In the genomic region with DNA sequence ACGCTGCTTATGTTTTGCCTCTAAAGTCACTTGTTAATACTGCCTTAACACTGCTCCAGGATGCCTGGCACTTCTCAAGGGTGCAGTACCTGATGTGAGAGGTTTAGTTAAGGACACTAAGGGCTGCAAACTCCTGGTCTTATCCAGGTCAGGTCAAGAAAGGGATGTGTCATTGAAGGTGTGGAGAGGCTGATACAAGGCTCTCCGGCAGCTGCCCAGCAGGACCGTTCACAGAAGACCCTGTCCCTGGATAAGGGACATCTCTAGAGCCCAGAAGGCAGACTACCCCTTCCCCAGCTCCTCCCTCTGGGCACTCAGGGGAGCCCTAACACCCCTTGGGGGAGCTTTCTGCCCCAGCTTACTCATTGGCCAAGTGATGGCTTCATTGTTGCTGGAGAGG, we compare ENCODE assay signal across 8 mouse cellular contexts. TPM values are rescaled to one million over a fixed set of nuclear protein-coding genes. Genes with fewer than 3 reads are reported as not detected.
DNase-seq lines count a peak whose midpoint lies in the region; ATAC-seq and TF ChIP-seq lines count a peak whose summit lies in the region.

No protein-coding gene starts in this region.

- 54% methylated on average over 3 of the region's 3 CpGs for WGBS in lung, embryonic 16.5 days
- WGBS in heart, postnatal 0 days, result 50% methylated on average over 3 of the region's 3 CpGs
- WGBS in liver, embryonic 15.5 days (ENCODE audit: insufficient replicate concordance), result 67% methylated on average over 3 of the region's 3 CpGs
- WGBS in stomach, embryonic 16.5 days, result 71% methylated on average over 3 of the region's 3 CpGs
- WGBS in cerebellum, adult 2 months, result 81% methylated on average over 3 of the region's 3 CpGs

- no peak overlapping the region; the same call in 1 of the 2 replicates for H3K27ac ChIP-seq in lung, embryonic 16.5 days (ENCODE audit: low read length)
- no peak overlapping the region for H3K27ac ChIP-seq in heart, postnatal 0 days (ENCODE audit: low read depth)
- H3K27ac ChIP-seq in liver, embryonic 15.5 days (replicated peaks), result no peak overlapping the region
- peak overlapping the region; percentile 91 for H3K27ac ChIP-seq in stomach, embryonic 16.5 days (ENCODE audit: low read length)
- no peak overlapping the region for H3K27ac ChIP-seq in cerebellum, adult 2 months (ENCODE audit: insufficient read depth, low read length)

- no peaks in the 10 kb centered on the region for H3K36me3 ChIP-seq in lung, embryonic 16.5 days (ENCODE audit: control insufficient read depth, insufficient read depth, low read length)
- no peaks in the 10 kb centered on the region for H3K36me3 ChIP-seq in heart, postnatal 0 days (replicated peaks; ENCODE audit: control insufficient read depth, insufficient read depth, low read length)
- H3K36me3 ChIP-seq in liver, embryonic 15.5 days (replicated peaks), result no peaks in the 10 kb centered on the region
- H3K36me3 ChIP-seq in stomach, embryonic 16.5 days (ENCODE audit: control insufficient read depth, insufficient read depth, low read length), result no peaks in the 10 kb centered on the region

- ATAC-seq in lung, embryonic 16.5 days (ENCODE audit: low read depth), result peak; percentile 5; the same call in 1 of the 2 replicates
- no peak for ATAC-seq in heart, postnatal 0 days (ENCODE audit: insufficient read depth, low read depth)
- ATAC-seq in liver, embryonic 15.5 days (ENCODE audit: insufficient read depth), result no peak
- ATAC-seq in stomach, embryonic 16.5 days (ENCODE audit: insufficient read depth, low FRiP score), result no peak

- H3K27me3 ChIP-seq in lung, embryonic 16.5 days (ENCODE audit: control insufficient read depth, insufficient read depth, low read depth, low read length), result no peaks in the 10 kb centered on the region
- peaks cover 6% of the 10 kb centered on the region; the same call in 1 of the 2 replicates for H3K27me3 ChIP-seq in heart, postnatal 0 days (ENCODE audit: control insufficient read depth, insufficient read depth, low read length)
- peaks cover 36% of the 10 kb centered on the region for H3K27me3 ChIP-seq in liver, embryonic 15.5 days
- H3K27me3 ChIP-seq in stomach, embryonic 16.5 days (ENCODE audit: control insufficient read depth, insufficient read depth, low read length), result no peaks in the 10 kb centered on the region
- no peaks in the 10 kb centered on the region; the same call in 1 of the 2 replicates for H3K27me3 ChIP-seq in cerebellum, adult 2 months (ENCODE audit: control insufficient read depth, insufficient read depth, low read length)

- DNase-seq in lung, postnatal 4 days, result no peak
- DNase-seq in heart, postnatal 0 days (ENCODE audit: low spot score), result no peak
- DNase-seq in cerebellum, adult 2 months, result no peak
- DNase-seq in ovary, postnatal 10 days (ENCODE audit: low spot score), result no peak
- DNase-seq in kidney, postnatal 36 days, result no peak

- TF ChIP-seq EP300 in heart, postnatal 0 days (IDR thresholded peaks at IDR 0.05; ENCODE audit: low read depth), result no peak

- TF ChIP-seq POLR2A in cerebellum, adult 2 months (IDR thresholded peaks at IDR 0.05; ENCODE audit: borderline replicate concordance, insufficient read depth, low read length), result no peak

- H3K4me2 ChIP-seq in lung, embryonic 16.5 days (ENCODE audit: low read depth, low read length), result peak overlapping the region; percentile 80
- H3K4me2 ChIP-seq in heart, postnatal 0 days (ENCODE audit: low read depth, low read length), result peak overlapping the region; percentile 69
- H3K4me2 ChIP-seq in liver, embryonic 15.5 days, result peak overlapping the region; percentile 66
- peak overlapping the region; percentile 88 for H3K4me2 ChIP-seq in stomach, embryonic 16.5 days (ENCODE audit: low read depth, low read length)

- no peaks in the 10 kb centered on the region for H3K9me3 ChIP-seq in lung, embryonic 16.5 days (ENCODE audit: control insufficient read depth, low read length)
- no peaks in the 10 kb centered on the region for H3K9me3 ChIP-seq in heart, postnatal 0 days (replicated peaks; ENCODE audit: control insufficient read depth, low read length)
- H3K9me3 ChIP-seq in liver, embryonic 15.5 days (replicated peaks), result no peaks in the 10 kb centered on the region
- no peaks in the 10 kb centered on the region for H3K9me3 ChIP-seq in stomach, embryonic 16.5 days (replicated peaks; ENCODE audit: control insufficient read depth, low read length)

- TF ChIP-seq CTCF in heart, postnatal 0 days (IDR thresholded peaks at IDR 0.05; ENCODE audit: low read depth), result no peak
- TF ChIP-seq CTCF in cerebellum, adult 2 months (IDR thresholded peaks at IDR 0.05; ENCODE audit: borderline replicate concordance, insufficient read depth, low read depth, low read length), result no peak

- H3K4me1 ChIP-seq in lung, embryonic 16.5 days (replicated peaks; ENCODE audit: control insufficient read depth, insufficient read depth, low read length), result peaks cover 28% of the 10 kb centered on the region
- H3K4me1 ChIP-seq in heart, postnatal 0 days (ENCODE audit: control insufficient read depth, insufficient read depth), result peaks cover 3% of the 10 kb centered on the region
- H3K4me1 ChIP-seq in liver, embryonic 15.5 days (replicated peaks), result 0 out of 2 replicates have a peak, but pooled peaks cover 7% of the 10 kb centered on the region
- H3K4me1 ChIP-seq in stomach, embryonic 16.5 days (ENCODE audit: control insufficient read depth, insufficient read depth, low read length), result peaks cover 24% of the 10 kb centered on the region
- H3K4me1 ChIP-seq in cerebellum, adult 2 months (ENCODE audit: control insufficient read depth, insufficient read depth, low read length), result no peaks in the 10 kb centered on the region

- peak overlapping the region; percentile 82 for H3K9ac ChIP-seq in lung, embryonic 16.5 days (ENCODE audit: low read length)
- H3K9ac ChIP-seq in heart, postnatal 0 days (replicated peaks; ENCODE audit: low read depth, low read length), result peak overlapping the region; percentile 44; the same call in 1 of the 2 replicates
- H3K9ac ChIP-seq in liver, embryonic 15.5 days, result 0 out of 2 replicates have a peak overlapping the region, but pooled peaks have one; percentile 8
- H3K9ac ChIP-seq in stomach, embryonic 16.5 days (ENCODE audit: low read length), result peak overlapping the region; percentile 79

- H3K4me3 ChIP-seq in lung, embryonic 16.5 days (ENCODE audit: low read length), result peak overlapping the region; percentile 77
- peak overlapping the region; percentile 53 for H3K4me3 ChIP-seq in heart, postnatal 0 days (ENCODE audit: low read depth, low read length)
- H3K4me3 ChIP-seq in liver, embryonic 15.5 days (replicated peaks), result no peak overlapping the region
- peak overlapping the region; percentile 74 for H3K4me3 ChIP-seq in stomach, embryonic 16.5 days (replicated peaks; ENCODE audit: low read length)
- no peak overlapping the region for H3K4me3 ChIP-seq in cerebellum, adult 2 months (replicated peaks; ENCODE audit: insufficient read depth, low read depth, low read length)

RNA-seq across cellular contexts. Expression of gene Evc2, which starts 0.6 kb away (rescaled TPM):
- polyA plus RNA-seq in lung, embryonic 16.5 days (2015; fragmentation: Nextera tagmentation; extraction: Ambion mirVana), result 14.3 and 15.0 TPM in 2 replicates
- total RNA-seq in heart, postnatal 0 days (2014; rRNA removed; ENCODE audit: low replicate concordance), result 3.0 and 9.2 TPM in 2 replicates
- 3.0 and 3.6 TPM in 2 replicates for polyA plus RNA-seq in heart, postnatal 0 days (2015; fragmentation: Nextera tagmentation; extraction: Ambion mirVana)
- 1.1 and 1.2 TPM in 2 replicates for polyA plus RNA-seq in liver, embryonic 15.5 days (2015; fragmentation: Nextera tagmentation; extraction: Ambion mirVana)
- polyA plus RNA-seq in stomach, embryonic 16.5 days (2015; fragmentation: Nextera tagmentation; extraction: Ambion mirVana), result 12.5 and 14.2 TPM in 2 replicates
- polyA plus RNA-seq in cerebellum, adult 2 months (2012; rRNA removed), result 4.9 and 5.0 TPM in 2 replicates

RNA-seq across cellular contexts. Expression of gene Evc, which starts 1.0 kb away (rescaled TPM):
- 15.3 and 16.3 TPM in 2 replicates for polyA plus RNA-seq in lung, embryonic 16.5 days (2015; fragmentation: Nextera tagmentation; extraction: Ambion mirVana)
- 2.8 and 4.6 TPM in 2 replicates for total RNA-seq in heart, postnatal 0 days (2014; rRNA removed; ENCODE audit: low replicate concordance)
- polyA plus RNA-seq in heart, postnatal 0 days (2015; fragmentation: Nextera tagmentation; extraction: Ambion mirVana), result 1.8 and 2.0 TPM in 2 replicates
- polyA plus RNA-seq in liver, embryonic 15.5 days (2015; fragmentation: Nextera tagmentation; extraction: Ambion mirVana), result 0.92 and 1.0 TPM in 2 replicates
- 14.1 and 14.8 TPM in 2 replicates for polyA plus RNA-seq in stomach, embryonic 16.5 days (2015; fragmentation: Nextera tagmentation; extraction: Ambion mirVana)
- polyA plus RNA-seq in cerebellum, adult 2 months (2012; rRNA removed), result 7.7 and 10.1 TPM in 2 replicates

Comparison
In these comparisons a context has a peak if more than half of its experiments do, and no peak if none do; other contexts are left out.
1. H3K4me3 ChIP-seq: peak in lung, embryonic 16.5 days (single experiment), heart, postnatal 0 days (single experiment) and stomach, embryonic 16.5 days (single experiment); none in liver, embryonic 15.5 days (single experiment) and cerebellum, adult 2 months (single experiment).
2. H3K9ac ChIP-seq: peak in every context shown above with its lines; median percentile 82 in lung, embryonic 16.5 days; 79 in stomach, embryonic 16.5 days; 44 in heart, postnatal 0 days; 8 in liver, embryonic 15.5 days.
3. Peak in every context shown above with its lines, with median percentiles within 50 percentile points of each other: H3K4me2 ChIP-seq.